Mouse (Mus musculus) neural tube, embryonic 15.5 days (tissue): ENCODE measurements around the gene Pimreg. TPM values are rescaled to one million over a fixed set of nuclear protein-coding genes. Genes with fewer than 3 reads are reported as not detected.

Experiments used
- ATAC-seq: fragments of 200-750 bp; cut with Nextera tagmentation; 2 replicates; pipeline ENCODE4 v1.8.0; 2017; ENCODE audit warnings: mild to moderate bottlenecking, moderate TSS enrichment, moderate library complexity; ENCODE audit not compliant: low FRiP score
- H3K27ac ChIP-seq: fragments of 300-500 bp; sonication (generic); replicated peaks from 2 replicates; pipeline ENCODE4 v1.5.1; 2015; ENCODE audit warnings: mild to moderate bottlenecking, inconsistent platforms
- H3K27me3 ChIP-seq: fragments of 300-500 bp; sonication (generic); replicated peaks from 2 replicates; pipeline ENCODE4 v1.6.1; 2015; ENCODE audit warnings: inconsistent platforms
- H3K36me3 ChIP-seq: fragments of 300-500 bp; sonication (generic); 2 replicates; pipeline ENCODE4 v1.6.1; 2015; ENCODE audit warnings: inconsistent platforms
- H3K4me1 ChIP-seq: fragments of 300-500 bp; sonication (generic); 2 replicates; pipeline ENCODE4 v1.6.1; 2015; ENCODE audit warnings: inconsistent platforms
- H3K4me2 ChIP-seq: fragments of 300-500 bp; sonication (generic); 2 replicates; pipeline ENCODE4 v1.6.1; 2015; ENCODE audit warnings: inconsistent platforms, mild to moderate bottlenecking, moderate library complexity
- H3K4me3 ChIP-seq: fragments of 300-500 bp; sonication (generic); replicated peaks from 2 replicates; pipeline ENCODE4 v1.5.1; 2015; ENCODE audit warnings: mild to moderate bottlenecking, inconsistent platforms
- H3K9ac ChIP-seq: fragments of 300-500 bp; sonication (generic); replicated peaks from 2 replicates; pipeline ENCODE4 v1.6.1; 2015; ENCODE audit warnings: mild to moderate bottlenecking, inconsistent platforms
- H3K9me3 ChIP-seq: fragments of 300-500 bp; sonication (generic); replicated peaks from 2 replicates; pipeline ENCODE4 v1.6.1; 2016; ENCODE audit warnings: inconsistent platforms
- WGBS: fragments of 180-500 bp; shearing (Covaris S2); methylation state at CpG from one replicate; pipeline ENCODE4 v1.1.7; 2015; ENCODE audit warnings: mixed read lengths; 5-methylcytosine and 5-hydroxymethylcytosine counted together
- polyA plus RNA-seq: library from polyadenylated mRNA; unstranded; fragments of >200 nt; fragmentation: Nextera tagmentation; extraction: Ambion mirVana; gene quantifications from 2 replicates; pipeline ENCODE4 v1.2.1, GENCODE M21; 2015

The Pimreg gene
- polyA plus RNA-seq, 1 experiment from 2014 or later, result 19.1 TPM

- Histone ChIP-seq H3K9me3 (0 out of 2 replicates have a peak, but pooled peaks cover 14% of the 10 kb centered on the region), H3K27ac (peak overlapping the region; percentile 54), H3K9ac (no peak overlapping the region), H3K36me3 (peaks cover 14% of the 10 kb centered on the region), H3K4me1 (peaks cover 14% of the 10 kb centered on the region; the same call in 1 of the 2 replicates), H3K27me3 (no peaks in the 10 kb centered on the region), H3K4me3 (no peak overlapping the region), H3K4me2 (no peak overlapping the region)
- ATAC-seq, result no peak
- 63% methylated on average over 5 of the region's 5 CpGs for WGBS
Observed at GRCm38 (mm10) chr11:72067326-72067725, 25.5 kb downstream of the Pimreg start.

- ATAC-seq, result no peak
- H3K9me3 ChIP-seq, result 0 out of 2 replicates have a peak, but pooled peaks cover 14% of the 10 kb centered on the region
- H3K36me3 ChIP-seq, result peaks cover 14% of the 10 kb centered on the region
- 32% methylated on average over 7 of the region's 7 CpGs for WGBS
- H3K27ac ChIP-seq, result peak overlapping the region; percentile 54
- H3K4me2 ChIP-seq, result no peak overlapping the region
- no peaks in the 10 kb centered on the region for H3K27me3 ChIP-seq
- H3K4me1 ChIP-seq, result peaks cover 16% of the 10 kb centered on the region; the same call in 1 of the 2 replicates
- no peak overlapping the region for H3K4me3 ChIP-seq
- H3K9ac ChIP-seq, result no peak overlapping the region
Observed at GRCm38 (mm10) chr11:72068026-72068425, 26.2 kb downstream of the Pimreg start.

DNA sequence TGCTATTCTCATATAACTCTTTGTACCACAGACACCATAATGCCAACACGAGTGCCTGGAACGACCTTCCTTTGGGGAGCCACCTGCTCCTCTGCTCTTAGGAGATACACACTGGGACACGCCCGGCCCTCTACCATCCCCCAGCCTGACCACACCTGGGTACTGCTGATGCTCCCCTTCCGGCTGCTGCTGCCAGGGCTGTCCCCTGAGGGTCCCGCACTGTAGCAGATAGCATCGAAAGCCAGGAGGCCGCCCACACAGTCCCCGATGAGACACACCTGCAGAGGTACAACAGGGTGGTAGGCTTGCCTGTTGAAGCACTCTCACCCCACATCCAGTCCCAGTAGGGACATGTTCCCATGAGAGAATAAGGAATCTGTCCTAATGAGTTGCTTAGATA, 28.9 kb downstream of the Pimreg start:
- Histone ChIP-seq H3K36me3 (peaks cover 4% of the 10 kb centered on the region; the same call in 1 of the 2 replicates), H3K27ac (no peak overlapping the region), H3K9ac (no peak overlapping the region), H3K4me1 (peaks cover 16% of the 10 kb centered on the region; the same call in 1 of the 2 replicates), H3K4me2 (no peak overlapping the region), H3K4me3 (no peak overlapping the region), H3K27me3 (no peaks in the 10 kb centered on the region), H3K9me3 (no peaks in the 10 kb centered on the region)
- WGBS, result 75% methylated on average over 9 of the region's 9 CpGs
- ATAC-seq, result no peak

DNA sequence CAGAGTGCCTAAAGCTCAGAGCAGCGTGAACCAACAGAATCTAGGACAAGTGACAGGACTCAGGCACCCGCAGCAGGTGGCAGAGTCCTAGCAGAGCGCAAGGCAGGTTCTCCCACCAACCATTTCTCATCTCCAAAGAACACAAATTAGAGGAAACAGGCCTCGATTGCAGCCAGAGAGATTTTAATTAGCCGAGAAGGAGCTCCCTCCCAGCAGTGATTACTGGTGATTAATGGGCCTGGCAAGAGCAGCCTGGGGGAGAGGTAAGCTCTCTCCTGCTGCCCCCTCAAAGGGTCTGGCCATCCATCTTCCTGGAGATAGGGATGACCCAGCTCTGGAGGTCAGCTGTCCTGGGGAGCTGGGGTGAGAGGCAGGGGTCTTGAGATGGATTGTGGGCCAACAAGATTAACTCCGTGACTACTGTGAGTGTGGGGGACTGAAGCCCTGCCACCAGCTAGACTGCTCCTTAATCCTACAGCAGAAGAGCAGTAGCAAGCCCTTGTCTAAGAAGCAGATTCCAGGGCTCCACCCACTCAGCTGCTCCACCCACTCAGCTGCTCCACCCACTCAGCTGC, 30.6 kb downstream of the Pimreg start:
- no peaks in the 10 kb centered on the region for H3K27me3 ChIP-seq
- H3K4me1 ChIP-seq, result peaks cover 16% of the 10 kb centered on the region; the same call in 1 of the 2 replicates
- no peak overlapping the region for H3K4me2 ChIP-seq
- peaks cover 4% of the 10 kb centered on the region; the same call in 1 of the 2 replicates for H3K36me3 ChIP-seq
- H3K27ac ChIP-seq, result no peak overlapping the region
- no peak for ATAC-seq
- H3K9me3 ChIP-seq, result no peaks in the 10 kb centered on the region
- H3K9ac ChIP-seq, result no peak overlapping the region
- 34% methylated on average over 6 of the region's 6 CpGs for WGBS
- no peak overlapping the region for H3K4me3 ChIP-seq

DNA sequence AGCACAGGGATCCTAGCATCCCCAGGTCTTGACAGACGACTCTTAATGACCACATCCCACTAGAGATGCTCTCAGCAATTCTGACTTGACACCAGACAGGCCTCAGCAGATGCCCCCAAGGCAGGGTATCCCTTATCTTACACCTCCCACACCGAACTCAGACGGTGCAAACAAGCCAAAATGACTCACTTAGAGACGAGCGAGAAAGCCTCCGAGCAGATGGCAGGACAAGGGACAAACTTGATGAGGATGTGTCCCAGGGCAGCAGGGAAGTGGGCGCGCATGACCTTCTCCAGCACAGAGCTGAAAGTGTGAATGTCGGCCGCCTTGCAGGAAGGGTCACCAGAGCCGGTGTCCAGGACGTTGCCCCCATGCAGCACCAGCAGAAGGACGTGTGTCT, 32.4 kb downstream of the Pimreg start:
- WGBS, result 93% methylated on average over 13 of the region's 13 CpGs
- Histone ChIP-seq H3K9me3 (no peaks in the 10 kb centered on the region), H3K4me1 (peaks cover 6% of the 10 kb centered on the region; the same call in 1 of the 2 replicates), H3K9ac (no peak overlapping the region), H3K4me3 (no peak overlapping the region), H3K36me3 (peaks cover 4% of the 10 kb centered on the region; the same call in 1 of the 2 replicates), H3K4me2 (no peak overlapping the region), H3K27ac (no peak overlapping the region), H3K27me3 (no peaks in the 10 kb centered on the region)
- no peak for ATAC-seq

- Histone ChIP-seq H3K27ac (no peak overlapping the region), H3K9me3 (no peaks in the 10 kb centered on the region), H3K9ac (no peak overlapping the region), H3K4me2 (no peak overlapping the region), H3K36me3 (peaks cover 4% of the 10 kb centered on the region; the same call in 1 of the 2 replicates), H3K4me1 (no peaks in the 10 kb centered on the region), H3K27me3 (no peaks in the 10 kb centered on the region), H3K4me3 (no peak overlapping the region)
- 30% methylated on average over 3 of the region's 3 CpGs for WGBS
- ATAC-seq, result no peak
Observed at GRCm38 (mm10) chr11:72078056-72078455, 36.2 kb downstream of the Pimreg start.

GRCm38 (mm10) chr11:72078647-72079046, 36.8 kb downstream of the Pimreg start:
- Histone ChIP-seq H3K4me2 (no peak overlapping the region), H3K36me3 (peaks cover 4% of the 10 kb centered on the region; the same call in 1 of the 2 replicates), H3K27ac (no peak overlapping the region), H3K9me3 (no peaks in the 10 kb centered on the region), H3K4me3 (no peak overlapping the region), H3K9ac (no peak overlapping the region), H3K27me3 (no peaks in the 10 kb centered on the region), H3K4me1 (no peaks in the 10 kb centered on the region)
- 43% methylated on average over 4 of the region's 4 CpGs for whole genome bisulfite sequencing
- ATAC-seq, result no peak

GRCm38 (mm10) chr11:72080461-72080860, 38.6 kb downstream of the Pimreg start:
- H3K4me3 ChIP-seq, result no peak overlapping the region
- H3K27me3 ChIP-seq, result no peaks in the 10 kb centered on the region
- H3K9ac ChIP-seq, result no peak overlapping the region
- no peaks in the 10 kb centered on the region for H3K9me3 ChIP-seq
- no peaks in the 10 kb centered on the region for H3K36me3 ChIP-seq
- no peak for ATAC-seq
- H3K4me1 ChIP-seq, result 0 out of 2 replicates have a peak, but pooled peaks cover 2% of the 10 kb centered on the region
- H3K27ac ChIP-seq, result no peak overlapping the region
- H3K4me2 ChIP-seq, result no peak overlapping the region
- WGBS, result 65% methylated on average over 6 of the region's 6 CpGs

GRCm38 (mm10) chr11:72082601-72083000, 40.8 kb downstream of the Pimreg start:
- H3K36me3 ChIP-seq, result no peaks in the 10 kb centered on the region
- peaks cover 24% of the 10 kb centered on the region for H3K4me1 ChIP-seq
- H3K9ac ChIP-seq, result no peak overlapping the region
- H3K9me3 ChIP-seq, result no peaks in the 10 kb centered on the region
- no peak overlapping the region for H3K27ac ChIP-seq
- no peak overlapping the region for H3K4me2 ChIP-seq
- no peaks in the 10 kb centered on the region for H3K27me3 ChIP-seq
- H3K4me3 ChIP-seq, result no peak overlapping the region
- no peak for ATAC-seq
- WGBS, result 96% methylated on average over 4 of the region's 4 CpGs

- Histone ChIP-seq H3K9me3 (no peaks in the 10 kb centered on the region), H3K27ac (no peak overlapping the region), H3K4me3 (no peak overlapping the region), H3K4me2 (no peak overlapping the region), H3K36me3 (no peaks in the 10 kb centered on the region), H3K4me1 (peaks cover 31% of the 10 kb centered on the region), H3K9ac (no peak overlapping the region), H3K27me3 (no peaks in the 10 kb centered on the region)
- no peak for ATAC-seq
- WGBS, result 93% methylated on average over 15 of the region's 15 CpGs
Observed at GRCm38 (mm10) chr11:72084337-72084736, 42.5 kb downstream of the Pimreg start.

- Histone ChIP-seq H3K27me3 (no peaks in the 10 kb centered on the region), H3K27ac (peak overlapping the region; percentile 87), H3K9ac (no peak overlapping the region), H3K4me1 (peaks cover 31% of the 10 kb centered on the region), H3K36me3 (no peaks in the 10 kb centered on the region), H3K4me2 (peak overlapping the region; percentile 19), H3K9me3 (no peaks in the 10 kb centered on the region), H3K4me3 (no peak overlapping the region)
- WGBS, result 10% methylated on average over 11 of the region's 11 CpGs
- peak; percentile 88 for ATAC-seq
Observed at GRCm38 (mm10) chr11:72086251-72087046, 44.6 kb downstream of the Pimreg start.

DNA sequence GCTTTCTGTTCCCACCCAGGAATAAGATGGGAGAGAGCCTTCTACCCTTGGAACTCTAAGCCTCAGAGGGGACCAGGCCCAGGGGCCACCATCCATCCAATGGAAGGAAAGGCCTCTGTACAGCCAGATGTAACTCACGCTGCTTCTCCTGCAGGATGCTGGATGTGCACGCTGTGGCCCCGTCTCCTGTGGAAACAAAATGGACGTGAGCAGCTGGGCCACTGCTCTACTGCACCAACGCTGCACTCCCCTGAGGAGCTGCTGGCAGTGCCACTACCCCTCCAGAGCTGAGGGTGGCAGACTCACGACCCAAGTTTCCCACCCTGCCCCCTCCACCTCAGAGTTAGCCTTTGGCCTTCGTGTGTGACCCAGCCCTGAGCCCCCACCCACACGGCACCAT, 50.6 kb downstream of the Pimreg start:
- Histone ChIP-seq H3K9ac (no peak overlapping the region), H3K4me2 (no peak overlapping the region), H3K27ac (no peak overlapping the region), H3K4me3 (no peak overlapping the region), H3K36me3 (no peaks in the 10 kb centered on the region), H3K9me3 (no peaks in the 10 kb centered on the region), H3K27me3 (no peaks in the 10 kb centered on the region), H3K4me1 (peaks cover 34% of the 10 kb centered on the region)
- no peak for ATAC-seq
- 71% methylated on average over 8 of the region's 8 CpGs for WGBS
